Mouse (Mus musculus): ENCODE results near the gene Dpagt1. TPM values are rescaled to one million over a fixed set of nuclear protein-coding genes. Genes with fewer than 3 reads are reported as not detected.
A peak's percentile ranks its signal among the peaks of the same experiment; 100 is the strongest.
"Not testable (repeated sequence)": the region's sequence is repeated elsewhere in the genome, so short reads cannot be mapped to it uniquely, and the experiment has no call there.

Gene Dpagt1
- 35.2 and 36.6 TPM in 2 replicates for polyA plus RNA-seq (2016; fragmentation: Nextera tagmentation; extraction: Ambion mirVana)

GRCm38 (mm10) chr9:44325768-44326370 lies at the start of gene Dpagt1:
Gene Dpagt1, plus strand, starts transcription at chr9:44326019.
- H3K36me3 ChIP-seq = peaks cover 30% of the 10 kb centered on the region
- H3K9me3 ChIP-seq = no peaks in the 10 kb centered on the region
- 5% methylated on average over 12 of the region's 12 CpGs for WGBS
- DNase-seq (ENCODE audit: low spot score) = no peak
- no peaks in the 10 kb centered on the region for H3K27me3 ChIP-seq (ENCODE audit: insufficient read depth, poor library complexity, severe bottlenecking)
- peak within 1 kb of the TSS; percentile 97 for H3K27ac ChIP-seq
- peak within 1 kb of the TSS; percentile 89 for H3K4me3 ChIP-seq
- peaks cover 15% of the 10 kb centered on the region for H3K4me1 ChIP-seq

GRCm38 (mm10) chr9:44283183-44283582 lies 42.6 kb upstream of the Dpagt1 start:
- Histone ChIP-seq H3K27me3 (ENCODE audit: insufficient read depth, poor library complexity, severe bottlenecking) (peaks cover 40% of the 10 kb centered on the region), H3K4me3 (no peak overlapping the region), H3K36me3 (peaks cover 9% of the 10 kb centered on the region; the same call in 1 of the 2 replicates), H3K9me3 (no peaks in the 10 kb centered on the region), H3K27ac (no peak overlapping the region), H3K4me1 (peaks cover 22% of the 10 kb centered on the region)
- DNase-seq (ENCODE audit: low spot score) = no peak
- 45% methylated on average over 5 of the region's 5 CpGs for WGBS

GRCm38 (mm10) chr9:44286256-44286850 lies 39.5 kb upstream of the Dpagt1 start:
- H3K4me3 ChIP-seq = peak overlapping the region; percentile 70; the same call in 1 of the 2 replicates
- peaks cover 35% of the 10 kb centered on the region for H3K4me1 ChIP-seq
- DNase-seq (ENCODE audit: low spot score) = no peak
- WGBS = 9% methylated on average over 6 of the region's 6 CpGs
- H3K36me3 ChIP-seq = peaks cover 14% of the 10 kb centered on the region
- H3K27ac ChIP-seq = 0 out of 2 replicates have a peak overlapping the region, but pooled peaks have one; percentile 75
- H3K27me3 ChIP-seq (ENCODE audit: insufficient read depth, poor library complexity, severe bottlenecking) = peaks cover 51% of the 10 kb centered on the region
- H3K9me3 ChIP-seq = no peaks in the 10 kb centered on the region

GRCm38 (mm10) chr9:44287003-44287400 lies 38.8 kb upstream of the Dpagt1 start:
- Histone ChIP-seq H3K4me1 (peaks cover 35% of the 10 kb centered on the region), H3K27ac (peak overlapping the region; percentile 75), H3K27me3 (ENCODE audit: insufficient read depth, poor library complexity, severe bottlenecking) (peaks cover 47% of the 10 kb centered on the region), H3K9me3 (no peaks in the 10 kb centered on the region), H3K4me3 (peak overlapping the region; percentile 70), H3K36me3 (peaks cover 21% of the 10 kb centered on the region)
- peak; percentile 78 for DNase-seq (ENCODE audit: low spot score)
- 8% methylated on average over 11 of the region's 11 CpGs for WGBS

GRCm38 (mm10) chr9:44287401-44288075 lies 38.3 kb upstream of the Dpagt1 start:
- H3K36me3 ChIP-seq = peaks cover 26% of the 10 kb centered on the region
- H3K4me1 ChIP-seq = peaks cover 35% of the 10 kb centered on the region
- H3K27me3 ChIP-seq (ENCODE audit: insufficient read depth, poor library complexity, severe bottlenecking) = peaks cover 47% of the 10 kb centered on the region
- DNase-seq (ENCODE audit: low spot score) = peak; percentile 79
- no peaks in the 10 kb centered on the region for H3K9me3 ChIP-seq
- WGBS = 1% methylated on average over 47 of the region's 47 CpGs
- H3K4me3 ChIP-seq = peak overlapping the region; percentile 70
- H3K27ac ChIP-seq = peak overlapping the region; percentile 75

DNA sequence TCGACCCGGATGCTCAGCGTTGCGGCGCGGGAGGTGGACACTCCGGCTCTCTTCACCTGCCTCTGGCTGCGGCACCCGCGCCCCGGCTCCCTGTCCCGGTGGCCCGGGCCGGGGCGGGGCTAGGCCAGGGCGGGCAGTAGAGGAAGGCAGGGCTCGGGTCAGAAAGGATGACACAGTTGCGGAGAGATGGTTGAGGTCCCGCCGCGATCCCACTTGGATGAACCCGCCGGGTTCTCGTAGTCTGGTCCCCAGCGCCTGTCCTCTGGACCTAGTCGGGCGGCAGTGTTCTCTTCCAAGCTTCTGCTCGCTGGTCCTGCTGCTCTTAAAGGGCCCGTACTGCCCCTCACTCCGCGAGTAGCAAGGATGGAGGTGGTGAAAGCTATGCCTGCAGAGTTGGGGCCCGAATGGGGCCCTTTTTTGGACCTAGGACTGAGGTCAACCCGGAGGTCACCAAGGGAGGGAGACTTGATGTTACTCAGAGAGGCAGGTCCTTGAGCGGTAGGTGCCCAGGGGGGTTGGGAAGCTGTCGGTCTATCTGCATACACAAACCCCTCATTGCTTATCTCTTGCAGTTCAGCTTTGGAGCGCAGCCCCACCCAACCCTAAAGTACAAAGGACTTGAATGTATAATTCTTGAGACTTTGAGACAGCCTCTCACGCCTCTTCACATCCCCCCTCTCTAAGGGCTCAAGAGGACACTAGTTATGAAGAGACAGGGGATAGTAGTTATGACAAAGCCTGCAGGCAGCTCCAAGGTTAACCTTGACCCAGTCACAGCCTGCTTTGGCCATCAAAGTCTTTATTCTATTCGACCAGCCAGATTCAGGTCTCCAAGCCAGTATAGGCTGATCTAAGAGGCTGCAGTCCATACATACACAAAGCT lies 37.5 kb upstream of the Dpagt1 start, which contains the start of gene Abcg4:
TSS of gene Abcg4 (minus strand) at position 540 of the 883 bp plus-strand sequence.
- Histone ChIP-seq H3K4me1 (peaks cover 30% of the 10 kb centered on the region), H3K36me3 (peaks cover 34% of the 10 kb centered on the region), H3K27ac (peak within 1 kb of the TSS; percentile 75), H3K9me3 (no peaks in the 10 kb centered on the region), H3K4me3 (peak within 1 kb of the TSS; percentile 70), H3K27me3 (ENCODE audit: insufficient read depth, poor library complexity, severe bottlenecking) (peaks cover 47% of the 10 kb centered on the region)
- WGBS = under 1% methylated on average over 38 of the region's 38 CpGs
- peak; percentile 93 for DNase-seq (ENCODE audit: low spot score)

DNA sequence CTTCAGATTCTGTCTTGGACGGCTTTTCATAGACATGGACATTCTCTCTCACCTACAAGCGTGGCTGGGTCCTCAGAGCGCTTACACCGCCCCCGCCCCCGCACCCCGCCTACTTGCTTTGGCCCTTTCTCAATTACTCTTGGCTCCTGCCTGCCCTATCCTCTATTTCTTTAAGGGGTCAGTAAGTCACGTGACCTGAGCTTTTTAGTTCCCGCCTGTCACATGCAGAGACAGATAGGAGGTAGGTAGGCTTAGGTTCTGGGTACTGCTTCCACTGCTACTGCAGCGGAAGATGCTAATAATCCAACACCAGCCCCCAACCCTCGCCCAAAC lies 36.9 kb upstream of the Dpagt1 start:
- no peaks in the 10 kb centered on the region for H3K9me3 ChIP-seq
- DNase-seq (ENCODE audit: low spot score) = peak; percentile 83
- 5% methylated on average over 11 of the region's 11 CpGs for WGBS
- H3K27ac ChIP-seq = peak overlapping the region; percentile 75; the same call in 1 of the 2 replicates
- peak overlapping the region; percentile 70 for H3K4me3 ChIP-seq
- H3K4me1 ChIP-seq = peaks cover 29% of the 10 kb centered on the region
- H3K27me3 ChIP-seq (ENCODE audit: insufficient read depth, poor library complexity, severe bottlenecking) = peaks cover 47% of the 10 kb centered on the region
- peaks cover 40% of the 10 kb centered on the region for H3K36me3 ChIP-seq

- H3K36me3 ChIP-seq = peaks cover 72% of the 10 kb centered on the region
- peaks cover 20% of the 10 kb centered on the region for H3K4me1 ChIP-seq
- DNase-seq (ENCODE audit: low spot score) = no peak
- H3K27ac ChIP-seq = no peak overlapping the region
- no peaks in the 10 kb centered on the region for H3K9me3 ChIP-seq
- H3K27me3 ChIP-seq (ENCODE audit: insufficient read depth, poor library complexity, severe bottlenecking) = peaks cover 22% of the 10 kb centered on the region; the same call in 1 of the 2 replicates
- 67% methylated on average over 3 of the region's 3 CpGs for WGBS
- H3K4me3 ChIP-seq = no peak overlapping the region
Observed at GRCm38 (mm10) chr9:44292490-44292889, 33.3 kb upstream of the Dpagt1 start.

DNA sequence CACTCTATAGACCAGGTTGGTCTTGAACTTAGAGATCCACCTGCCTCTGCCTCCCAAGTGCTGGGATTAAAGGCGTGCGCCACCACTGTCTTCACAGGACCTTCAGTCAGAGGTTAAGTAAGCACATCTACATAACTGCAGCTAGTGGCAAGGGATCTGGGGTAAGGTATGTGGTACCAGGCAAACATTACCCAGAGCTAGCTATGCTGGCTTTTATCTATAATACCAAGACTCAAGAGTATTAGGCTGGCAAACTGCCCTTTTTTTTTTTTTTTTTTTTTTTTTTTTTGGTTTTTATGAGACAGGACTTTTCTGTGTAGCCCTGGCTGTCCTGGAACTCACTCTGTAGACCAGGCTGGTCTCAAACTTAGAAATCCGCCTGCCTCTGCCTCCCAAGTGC lies 25.8 kb upstream of the Dpagt1 start:
- H3K36me3 ChIP-seq = peaks cover 77% of the 10 kb centered on the region
- not testable (repeated sequence) for H3K27ac ChIP-seq; H3K27me3 ChIP-seq (ENCODE audit: insufficient read depth, poor library complexity, severe bottlenecking); H3K9me3 ChIP-seq; H3K4me3 ChIP-seq; DNase-seq (ENCODE audit: low spot score)
- WGBS = 92% methylated on average over 3 of the region's 3 CpGs
- H3K4me1 ChIP-seq = peaks cover 11% of the 10 kb centered on the region

DNA sequence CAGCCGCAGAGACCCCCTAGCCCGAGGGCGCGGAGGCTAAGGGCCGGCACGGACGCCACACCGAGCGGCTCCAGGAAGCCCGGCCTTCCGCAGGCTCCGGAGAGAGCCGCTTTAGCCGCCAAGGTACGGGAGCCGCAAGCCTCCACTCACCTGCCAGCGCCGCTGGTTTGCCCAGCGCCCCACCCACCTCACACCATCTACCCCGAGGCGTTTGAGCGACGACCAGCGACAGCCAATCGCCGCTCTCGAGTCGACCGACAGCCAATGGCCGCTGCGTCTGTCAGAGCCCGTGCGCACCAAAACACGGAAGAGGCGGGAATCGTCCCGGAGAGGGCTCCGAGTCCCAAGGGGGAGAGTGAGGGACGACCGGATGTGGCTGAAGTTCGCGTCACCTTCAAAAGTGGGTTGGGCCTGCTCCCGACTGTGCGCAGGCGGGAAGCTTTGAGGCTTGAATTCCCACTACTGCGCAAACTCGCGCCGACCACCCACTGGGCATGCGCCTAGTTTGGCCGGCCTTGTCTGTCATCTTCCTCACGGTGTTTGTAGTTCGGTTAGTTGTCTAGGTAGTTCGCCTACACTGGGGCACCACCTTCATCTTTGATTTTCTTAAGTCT lies 20.2 kb upstream of the Dpagt1 start, which contains the start of gene Hinfp:
TSS of gene Hinfp (minus strand) at position 206 of the 614 bp plus-strand sequence.
- Histone ChIP-seq H3K4me3 (peak within 1 kb of the TSS; percentile 84), H3K4me1 (peaks cover 15% of the 10 kb centered on the region), H3K9me3 (no peaks in the 10 kb centered on the region), H3K27me3 (ENCODE audit: insufficient read depth, poor library complexity, severe bottlenecking) (no peaks in the 10 kb centered on the region), H3K27ac (peak within 1 kb of the TSS; percentile 90), H3K36me3 (peaks cover 27% of the 10 kb centered on the region)
- under 1% methylated on average over 54 of the region's 54 CpGs for WGBS
- peak; percentile 100 for DNase-seq (ENCODE audit: low spot score)

- peaks cover 18% of the 10 kb centered on the region for H3K36me3 ChIP-seq
- no peaks in the 10 kb centered on the region for H3K27me3 ChIP-seq (ENCODE audit: insufficient read depth, poor library complexity, severe bottlenecking)
- 91% methylated on average over 6 of the region's 6 CpGs for WGBS
- H3K9me3 ChIP-seq = no peaks in the 10 kb centered on the region
- DNase-seq (ENCODE audit: low spot score) = no peak
- no peak overlapping the region for H3K4me3 ChIP-seq
- peaks cover 25% of the 10 kb centered on the region for H3K4me1 ChIP-seq
- H3K27ac ChIP-seq = no peak overlapping the region
Observed at GRCm38 (mm10) chr9:44306532-44306931, 19.3 kb upstream of the Dpagt1 start.

DNA sequence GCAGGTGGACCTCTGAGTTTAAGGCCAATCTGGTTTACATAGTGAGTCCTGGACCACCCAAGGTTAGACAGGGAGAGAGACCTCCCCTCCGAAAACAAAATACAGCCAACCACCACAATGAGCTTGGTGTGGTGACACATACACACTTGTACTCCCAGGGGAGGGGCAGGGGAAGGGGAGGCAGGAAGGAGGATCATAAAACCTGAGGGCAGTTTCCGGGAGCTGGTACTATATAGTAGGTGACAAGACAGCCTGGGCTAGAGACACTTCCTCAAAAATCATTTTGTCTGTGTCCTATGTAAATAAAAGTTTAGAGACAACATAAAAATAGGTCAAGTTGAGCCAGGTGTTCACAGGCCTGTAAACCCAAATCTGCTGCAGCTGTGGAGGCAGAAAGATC lies 18.6 kb upstream of the Dpagt1 start:
- Histone ChIP-seq H3K4me1 (peaks cover 29% of the 10 kb centered on the region), H3K9me3 (no peaks in the 10 kb centered on the region), H3K27ac (no peak overlapping the region), H3K27me3 (ENCODE audit: insufficient read depth, poor library complexity, severe bottlenecking) (0 out of 2 replicates have a peak, but pooled peaks cover 4% of the 10 kb centered on the region), H3K36me3 (peaks cover 10% of the 10 kb centered on the region), H3K4me3 (no peak overlapping the region)
- no peak for DNase-seq (ENCODE audit: low spot score)
- WGBS = 85% methylated on average over 2 of the region's 2 CpGs

Data from heart, embryonic 10.5 days (tissue).